Mouse (Mus musculus) embryonic facial prominence, embryonic 11.5 days (tissue): ENCODE measurements around the gene Cacna1d. TPM values are rescaled to one million over a fixed set of nuclear protein-coding genes. Genes with fewer than 3 reads are reported as not detected.

ENCODE experiments used
- ATAC-seq: fragments of 200-750 bp; cut with Nextera tagmentation; replicated peaks from 2 replicates; pipeline ENCODE4 v1.8.0; 2017; ENCODE audit warnings: low read depth; ENCODE audit not compliant: insufficient number of reproducible peaks, low FRiP score, low TSS enrichment
- DNase-seq: peaks from one replicate; pipeline ENCODE4 v3.0.0-alpha.2; 2015; ENCODE audit warnings: low spot score
- H3K27ac ChIP-seq: fragments of 300-500 bp; sonication (generic); replicated peaks from 2 replicates; pipeline ENCODE4 v1.5.1; 2014; ENCODE audit warnings: mild to moderate bottlenecking, low read depth, low read length, control low read depth
- H3K27me3 ChIP-seq: fragments of 300-500 bp; sonication (generic); 2 replicates; pipeline ENCODE4 v1.6.1; 2014; ENCODE audit warnings: mild to moderate bottlenecking, low read length, moderate library complexity, mixed read lengths; ENCODE audit not compliant: control insufficient read depth, insufficient read depth
- H3K36me3 ChIP-seq: fragments of 300-500 bp; sonication (generic); replicated peaks from 2 replicates; pipeline ENCODE4 v1.6.1; 2014; ENCODE audit warnings: low read depth, mild to moderate bottlenecking, low read length, moderate library complexity, mixed read lengths; ENCODE audit not compliant: control insufficient read depth, insufficient read depth
- H3K4me1 ChIP-seq: fragments of 300-500 bp; sonication (generic); 2 replicates; pipeline ENCODE4 v1.6.1; 2014; ENCODE audit warnings: low read length, mixed read lengths; ENCODE audit not compliant: control insufficient read depth, insufficient read depth
- H3K4me2 ChIP-seq: fragments of 300-500 bp; sonication (generic); 2 replicates; pipeline ENCODE4 v1.6.1; 2014; ENCODE audit warnings: low read depth, mild to moderate bottlenecking, control low read depth, low read length, moderate library complexity
- H3K4me3 ChIP-seq: fragments of 300-500 bp; sonication (generic); 2 replicates; pipeline ENCODE4 v1.5.1; 2014; ENCODE audit warnings: low read depth, low read length, control low read depth
- H3K9ac ChIP-seq: fragments of 300-500 bp; sonication (generic); replicated peaks from 2 replicates; pipeline ENCODE4 v1.6.1; 2014; ENCODE audit warnings: mild to moderate bottlenecking, control low read depth, low read length
- H3K9me3 ChIP-seq: fragments of 300-500 bp; sonication (generic); replicated peaks from 2 replicates; pipeline ENCODE4 v1.6.1; 2016; ENCODE audit warnings: mild to moderate bottlenecking, low read length, inconsistent platforms, mixed read lengths; ENCODE audit not compliant: control insufficient read depth
- WGBS: fragments of 180-500 bp; shearing (Covaris S2); extraction: QIAGEN DNeasy Blood & Tissue Kit; methylation state at CpG from one replicate; pipeline ENCODE4 v1.1.7; 2014; 5-methylcytosine and 5-hydroxymethylcytosine counted together
- polyA plus RNA-seq: library from polyadenylated mRNA; unstranded; fragments of >200 nt; fragmentation: Nextera tagmentation; extraction: Ambion mirVana; gene quantifications from 2 replicates; pipeline ENCODE4 v1.2.1, GENCODE M21; 2014

Cacna1d gene
- polyA plus RNA-seq, 1 experiment from 2014 or later: 0.88 TPM

GRCm38 (mm10) chr14:30362370-30362769 is 128.9 kb downstream of the Cacna1d start:
- WGBS: 84% methylated on average over 4 of the region's 4 CpGs
- Histone ChIP-seq H3K4me2 (no peak overlapping the region), H3K9ac (no peak overlapping the region), H3K27ac (no peak overlapping the region), H3K4me1 (no peaks in the 10 kb centered on the region), H3K9me3 (no peaks in the 10 kb centered on the region), H3K4me3 (no peak overlapping the region), H3K36me3 (no peaks in the 10 kb centered on the region), H3K27me3 (no peaks in the 10 kb centered on the region)
- DNase-seq (no peak), ATAC-seq (no peak)

- 64% methylated on average over 4 of the region's 4 CpGs for WGBS
Observed at GRCm38 (mm10) chr14:30360478-30360877, 130.8 kb downstream of the Cacna1d start.

GRCm38 (mm10) chr14:30360004-30360403 is 131.3 kb downstream of the Cacna1d start:
- no peak overlapping the region for H3K4me3 ChIP-seq
- WGBS: 68% methylated on average over 6 of the region's 6 CpGs

More at GRCm38 (mm10) chr14:30360478-30360877, 130.8 kb downstream of the Cacna1d start:
- H3K4me2 ChIP-seq: no peak overlapping the region
- ATAC-seq (no peak; the same call in 1 of the 2 replicates), DNase-seq (no peak)
- H3K27ac ChIP-seq: no peak overlapping the region
- H3K9ac ChIP-seq: no peak overlapping the region
- no peaks in the 10 kb centered on the region for H3K27me3 ChIP-seq
- no peak overlapping the region for H3K4me3 ChIP-seq
- H3K4me1 ChIP-seq: no peaks in the 10 kb centered on the region
- H3K9me3 ChIP-seq: no peaks in the 10 kb centered on the region
- no peaks in the 10 kb centered on the region for H3K36me3 ChIP-seq

GRCm38 (mm10) chr14:30358028-30358427 is 133.2 kb downstream of the Cacna1d start:
- Histone ChIP-seq H3K9ac (no peak overlapping the region), H3K27ac (no peak overlapping the region), H3K4me1 (no peaks in the 10 kb centered on the region), H3K36me3 (no peaks in the 10 kb centered on the region), H3K4me2 (no peak overlapping the region), H3K9me3 (no peaks in the 10 kb centered on the region), H3K27me3 (peaks cover 3% of the 10 kb centered on the region; the same call in 1 of the 2 replicates), H3K4me3 (no peak overlapping the region)
- DNase-seq (no peak), ATAC-seq (no peak)
- 65% methylated on average over 1 of the region's 1 CpGs for WGBS

More at GRCm38 (mm10) chr14:30360004-30360403, 131.3 kb downstream of the Cacna1d start:
- Histone ChIP-seq H3K27ac (no peak overlapping the region), H3K9me3 (no peaks in the 10 kb centered on the region), H3K27me3 (no peaks in the 10 kb centered on the region), H3K36me3 (no peaks in the 10 kb centered on the region), H3K9ac (no peak overlapping the region), H3K4me1 (no peaks in the 10 kb centered on the region), H3K4me2 (no peak overlapping the region)
- ATAC-seq: no peak
- DNase-seq: no peak

- H3K4me1 ChIP-seq: no peaks in the 10 kb centered on the region
- 83% methylated on average over 3 of the region's 3 CpGs for WGBS
- DNase-seq (no peak), ATAC-seq (no peak)
- H3K36me3 ChIP-seq: no peaks in the 10 kb centered on the region
- H3K27ac ChIP-seq: no peak overlapping the region
- H3K9ac ChIP-seq: no peak overlapping the region
- H3K4me2 ChIP-seq: no peak overlapping the region
- H3K9me3 ChIP-seq: no peaks in the 10 kb centered on the region
- H3K27me3 ChIP-seq: peaks cover 3% of the 10 kb centered on the region; the same call in 1 of the 2 replicates
- H3K4me3 ChIP-seq: no peak overlapping the region
Observed at GRCm38 (mm10) chr14:30356456-30356855, 134.8 kb downstream of the Cacna1d start.

- ATAC-seq (no peak), DNase-seq (no peak)
- H3K27ac ChIP-seq: no peak overlapping the region
- peaks cover 3% of the 10 kb centered on the region; the same call in 1 of the 2 replicates for H3K27me3 ChIP-seq
- no peaks in the 10 kb centered on the region for H3K36me3 ChIP-seq
- no peaks in the 10 kb centered on the region for H3K4me1 ChIP-seq
- H3K4me2 ChIP-seq: no peak overlapping the region
- H3K9me3 ChIP-seq: no peaks in the 10 kb centered on the region
- no peak overlapping the region; the same call in 1 of the 2 replicates for H3K9ac ChIP-seq
- H3K4me3 ChIP-seq: no peak overlapping the region
- 35% methylated on average over 3 of the region's 3 CpGs for WGBS
Observed at GRCm38 (mm10) chr14:30354761-30355160, 136.5 kb downstream of the Cacna1d start.

GRCm38 (mm10) chr14:30354127-30354463 is 137.2 kb downstream of the Cacna1d start:
- ATAC-seq (0 out of 2 replicates have a peak, but pooled peaks have one; percentile 15), DNase-seq (no peak)
- no peaks in the 10 kb centered on the region for H3K9me3 ChIP-seq
- 5% methylated on average over 8 of the region's 8 CpGs for WGBS
- H3K36me3 ChIP-seq: no peaks in the 10 kb centered on the region
- H3K27me3 ChIP-seq: peaks cover 3% of the 10 kb centered on the region; the same call in 1 of the 2 replicates
- H3K4me1 ChIP-seq: no peaks in the 10 kb centered on the region
- peak overlapping the region; percentile 74 for H3K9ac ChIP-seq
- peak overlapping the region; percentile 94 for H3K4me2 ChIP-seq
- H3K27ac ChIP-seq: no peak overlapping the region
- H3K4me3 ChIP-seq: peak overlapping the region; percentile 56

- Histone ChIP-seq H3K27me3 (peaks cover 3% of the 10 kb centered on the region; the same call in 1 of the 2 replicates), H3K9me3 (no peaks in the 10 kb centered on the region), H3K9ac (peak overlapping the region; percentile 74), H3K4me2 (peak overlapping the region; percentile 94), H3K27ac (no peak overlapping the region), H3K4me3 (peak overlapping the region; percentile 56), H3K36me3 (no peaks in the 10 kb centered on the region), H3K4me1 (no peaks in the 10 kb centered on the region)
- peak; percentile 63 for DNase-seq
- ATAC-seq: peak; percentile 80; the same call in 1 of the 2 replicates
- under 1% methylated on average over 54 of the region's 114 CpGs for WGBS
Observed at GRCm38 (mm10) chr14:30353291-30354126, 137.7 kb downstream of the Cacna1d start.
